Mouse (Mus musculus): Measurements from ENCODE around the gene Cd151.

Gene Cd151

DNA sequence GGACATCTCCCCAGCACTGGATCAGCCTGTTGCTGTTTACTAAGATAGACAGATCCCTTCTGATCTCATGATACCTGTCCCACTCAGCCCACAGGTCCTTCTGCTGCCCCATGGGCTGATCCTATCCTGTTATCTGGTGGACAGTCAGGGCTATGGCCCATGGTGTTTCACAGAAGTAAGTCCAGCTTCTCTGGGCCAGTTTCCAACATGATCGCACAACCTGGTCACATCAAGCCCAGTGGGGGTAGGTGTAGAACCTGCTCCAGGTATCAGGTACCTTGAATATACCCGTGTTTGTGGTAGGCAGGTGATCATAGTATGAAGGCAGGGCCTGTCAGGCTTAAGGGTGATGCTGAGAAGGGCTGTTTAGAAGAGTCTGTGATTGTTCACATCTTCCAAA lies 28.2 kb downstream of the Cd151 start:
- DNase-seq (ENCODE audit: low spot score): no peak

DNA sequence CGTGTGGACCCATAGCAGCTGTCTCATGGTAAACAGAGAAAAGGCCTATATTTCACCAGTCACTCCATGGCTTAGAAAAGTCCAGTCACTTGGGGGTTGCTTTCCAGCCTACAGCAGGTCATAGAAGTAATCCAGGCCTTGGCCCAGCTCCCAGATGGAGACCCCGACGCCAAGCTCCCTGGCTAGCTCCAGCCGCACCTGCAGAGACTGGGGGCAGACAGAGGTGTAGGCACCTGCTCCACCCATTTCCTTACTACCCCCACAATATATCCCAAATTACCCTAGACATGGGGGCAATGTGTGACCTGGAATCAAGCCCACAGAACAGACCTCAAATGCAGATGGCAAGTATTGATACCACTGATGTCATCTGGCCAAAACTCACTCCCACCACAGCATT lies 28.7 kb downstream of the Cd151 start:
- DNase-seq (ENCODE audit: low spot score): no peak

DNA sequence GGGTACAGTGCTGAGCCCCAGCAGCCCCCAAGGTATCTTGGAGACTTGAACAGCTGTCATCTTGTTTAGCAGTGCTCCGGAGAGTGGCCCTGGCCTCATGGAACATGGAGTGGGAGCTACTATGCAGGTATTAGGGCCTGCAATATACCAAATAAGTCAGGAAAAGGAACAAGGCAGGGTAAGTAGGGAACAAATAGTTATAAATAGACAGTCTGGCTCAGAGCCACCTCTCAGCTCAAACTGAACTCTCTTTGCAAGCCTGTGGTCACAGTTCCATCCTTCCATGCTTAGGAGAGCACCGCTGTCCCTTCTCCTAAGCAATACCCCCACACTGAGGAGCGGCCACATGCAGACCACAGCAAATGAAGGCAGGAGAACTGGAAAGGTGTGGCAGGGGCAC lies 30.4 kb downstream of the Cd151 start:
- DNase-seq (ENCODE audit: low spot score): no peak

DNA sequence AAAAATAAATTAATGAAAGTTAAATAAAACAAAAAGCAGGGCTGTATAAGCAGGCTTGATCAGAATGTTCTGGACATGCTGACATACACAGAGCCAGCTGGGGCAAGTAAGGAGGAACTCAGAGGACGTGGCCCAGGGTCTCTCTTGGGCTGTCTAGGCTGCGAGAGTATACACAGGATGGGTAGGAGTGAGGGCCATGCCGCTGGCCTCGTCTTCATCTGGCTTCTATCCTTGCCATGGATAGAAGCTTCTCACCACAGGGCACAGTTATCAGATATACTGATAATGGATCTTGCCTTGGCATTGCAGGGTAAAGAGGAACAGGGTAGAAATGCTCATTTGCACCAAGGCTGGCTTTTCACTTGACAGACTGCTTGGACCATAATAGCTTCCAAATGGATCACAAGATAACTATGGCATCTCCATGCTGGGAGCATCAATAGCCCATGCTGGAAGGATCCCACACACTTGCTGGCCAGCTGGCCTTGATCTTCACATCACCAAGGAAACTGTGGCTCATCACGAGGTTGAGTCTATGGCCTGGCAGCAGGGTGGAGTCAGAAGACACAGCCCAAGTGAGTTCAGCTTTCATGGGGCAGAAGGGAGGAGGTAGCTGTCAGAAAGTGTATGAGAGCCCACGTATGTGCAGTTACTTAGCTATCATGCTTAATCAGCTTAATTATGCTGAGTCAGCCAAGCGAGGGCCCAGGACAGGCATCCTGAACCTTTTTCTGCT lies 34.8 kb downstream of the Cd151 start:
- DNase-seq (ENCODE audit: low spot score): no peak

DNA sequence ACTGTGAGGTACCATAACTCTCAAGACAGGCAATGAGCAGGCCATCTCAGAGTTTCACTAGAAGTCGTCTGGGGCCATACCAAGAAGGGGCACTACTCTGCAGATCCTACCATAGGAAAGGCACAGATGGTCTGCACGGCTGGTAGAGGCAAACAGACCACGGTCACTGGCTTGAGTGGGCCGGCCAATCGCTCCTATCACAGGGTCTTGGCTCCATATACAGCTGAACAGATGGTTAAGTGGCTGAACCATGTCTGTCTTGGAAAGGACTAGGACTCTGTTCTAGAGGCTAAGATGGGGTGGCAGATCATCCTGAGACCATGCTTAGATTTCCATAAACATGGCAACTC lies 35.3 kb downstream of the Cd151 start:
- no peak for DNase-seq (ENCODE audit: low spot score)

DNA sequence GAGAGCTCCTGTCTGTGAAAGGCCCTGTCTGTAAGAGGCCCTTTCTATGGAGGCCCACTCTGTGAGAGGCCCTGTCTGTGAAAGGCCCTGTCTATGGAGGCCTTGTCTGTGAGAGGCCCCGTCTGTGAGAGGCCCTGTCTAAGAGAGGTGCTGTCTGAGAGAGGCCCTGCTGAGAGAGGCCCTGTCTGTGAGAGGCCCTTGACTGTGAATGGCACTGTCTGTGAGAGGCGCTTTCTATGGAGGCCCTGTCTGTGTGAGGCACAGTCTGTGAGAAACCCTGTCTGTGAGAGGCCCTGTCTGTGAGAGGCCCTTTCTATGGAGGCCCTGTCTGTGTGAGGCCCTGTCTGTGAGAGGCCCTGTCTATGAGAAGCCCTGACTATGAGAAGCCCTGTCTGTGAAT lies 39.1 kb downstream of the Cd151 start:
- DNase-seq (ENCODE audit: low spot score): no peak

DNA sequence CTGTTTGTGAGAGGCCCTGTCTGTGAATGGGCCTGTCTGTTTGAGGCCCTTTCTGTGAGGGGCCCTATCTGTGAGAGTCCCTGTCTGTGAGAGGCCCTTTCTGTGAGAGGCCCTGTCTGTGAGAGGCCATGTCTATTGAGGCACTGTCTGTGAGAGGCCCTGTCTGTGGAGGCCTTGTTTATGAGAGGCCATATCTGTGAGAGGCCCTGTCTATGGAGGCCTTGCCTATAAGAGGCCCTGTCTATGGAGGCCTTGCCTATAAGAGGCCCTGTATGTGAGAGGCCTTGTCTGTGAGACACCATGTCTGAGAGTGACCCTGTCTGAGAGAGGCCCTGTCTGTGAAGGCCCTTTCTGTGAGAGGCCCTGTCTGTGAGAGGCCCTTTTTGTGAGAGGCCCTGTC lies 41.0 kb downstream of the Cd151 start:
- no peak for DNase-seq (ENCODE audit: low spot score)

DNA sequence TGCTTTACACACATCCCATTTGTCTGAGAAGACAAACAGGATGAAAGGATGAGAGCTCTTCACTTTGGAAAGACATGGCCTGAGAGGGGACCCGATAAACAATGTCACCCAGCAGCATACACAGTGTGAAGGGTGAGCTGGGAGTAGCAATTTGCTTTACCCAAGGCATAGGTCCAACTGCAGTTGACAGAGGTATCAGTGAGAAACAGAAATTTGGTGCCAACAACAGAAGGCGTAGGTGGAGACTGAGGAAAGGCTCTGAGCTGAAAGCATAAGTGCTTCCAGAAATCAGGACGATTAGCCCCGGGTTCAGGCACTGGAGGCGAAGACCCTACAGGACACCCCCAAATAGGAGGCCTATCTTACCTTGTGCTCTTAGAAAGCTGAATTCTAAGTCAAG lies 43.0 kb downstream of the Cd151 start:
- DNase-seq (ENCODE audit: low spot score): no peak

DNA sequence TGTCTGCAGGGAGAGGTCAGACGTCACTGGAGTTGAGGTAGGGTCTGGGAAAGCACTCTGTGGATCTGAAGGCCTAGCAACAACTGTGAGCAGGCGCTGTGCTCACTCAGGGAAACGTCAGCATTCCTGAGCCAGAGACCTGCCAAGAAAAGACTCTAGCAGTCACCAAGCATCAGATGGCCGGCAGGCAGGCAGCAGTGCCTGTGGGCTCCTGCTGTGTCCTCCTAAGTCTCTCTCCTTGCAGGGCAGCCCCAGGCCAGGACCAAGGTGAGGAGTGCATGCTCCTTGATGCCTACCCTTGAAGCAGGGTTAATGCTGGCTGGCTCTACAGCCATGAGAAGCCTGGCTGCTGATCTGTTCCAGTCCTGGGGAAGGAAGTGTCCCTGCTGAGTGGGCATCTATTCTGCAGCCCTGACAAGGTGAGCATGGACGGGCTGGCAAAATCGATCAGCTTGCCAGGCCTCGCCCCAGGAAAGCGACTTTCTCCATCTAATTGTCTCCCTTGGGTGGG lies 43.5 kb downstream of the Cd151 start:
- no peak for DNase-seq (ENCODE audit: low spot score)

DNA sequence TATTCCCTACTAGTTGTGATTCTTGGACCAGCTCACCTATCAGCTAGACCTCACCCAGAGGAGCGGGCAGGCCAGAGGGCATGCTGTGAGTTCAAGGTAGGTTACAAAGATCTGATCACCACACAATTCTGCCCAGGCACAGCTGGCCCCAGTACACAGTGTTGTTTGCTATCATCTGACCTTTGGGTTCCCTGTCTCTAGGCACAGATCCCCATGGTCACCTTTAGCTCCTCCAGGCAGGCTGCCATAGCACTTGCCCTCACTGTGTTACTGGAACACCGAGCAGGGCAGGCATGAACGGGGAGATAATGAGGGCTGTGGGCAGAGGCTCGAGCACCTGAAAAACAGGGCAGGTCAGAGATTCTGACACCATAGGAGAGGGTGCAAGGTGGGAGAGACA lies 50.4 kb downstream of the Cd151 start:
- no peak for DNase-seq (ENCODE audit: low spot score)

DNA sequence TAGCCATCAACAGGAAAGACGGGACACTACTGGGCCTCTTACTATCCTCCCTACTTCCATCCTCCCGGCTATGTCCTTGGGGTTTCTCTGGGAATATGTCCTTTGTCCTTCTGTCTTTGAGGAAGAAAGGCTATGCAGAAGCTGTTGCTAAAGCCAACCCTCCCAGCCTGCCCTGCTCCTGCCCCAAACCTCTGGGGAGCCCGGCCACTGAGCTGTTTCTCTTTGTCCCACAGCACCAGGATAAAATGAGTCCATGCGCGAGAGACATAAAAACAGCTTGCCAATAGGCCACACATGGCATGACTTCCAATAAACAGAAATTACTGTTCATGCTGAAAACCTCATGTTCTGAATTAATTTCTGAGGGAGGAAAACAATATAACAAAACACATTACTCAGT lies 51.1 kb downstream of the Cd151 start:
- no peak for DNase-seq (ENCODE audit: low spot score)

DNA sequence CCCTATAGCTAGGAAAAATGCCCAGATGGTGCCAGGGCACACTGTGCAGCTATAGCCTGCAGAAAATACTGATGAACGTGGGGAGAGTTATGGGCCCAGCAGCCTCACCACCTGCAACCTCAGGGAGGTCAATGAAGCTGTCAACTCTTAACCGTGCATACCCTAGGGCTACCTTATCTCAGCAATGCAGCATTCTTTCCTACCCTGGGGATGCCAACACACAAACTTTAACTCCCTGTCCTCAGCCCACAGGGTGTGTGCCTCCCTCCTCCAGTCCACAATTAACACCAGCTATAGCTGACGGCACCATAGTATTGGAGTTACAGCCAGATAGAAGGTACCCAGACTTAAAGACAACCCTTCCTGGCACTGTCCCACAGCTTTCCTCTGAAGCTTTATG lies 51.7 kb downstream of the Cd151 start:
- no peak for DNase-seq (ENCODE audit: low spot score)

DNA sequence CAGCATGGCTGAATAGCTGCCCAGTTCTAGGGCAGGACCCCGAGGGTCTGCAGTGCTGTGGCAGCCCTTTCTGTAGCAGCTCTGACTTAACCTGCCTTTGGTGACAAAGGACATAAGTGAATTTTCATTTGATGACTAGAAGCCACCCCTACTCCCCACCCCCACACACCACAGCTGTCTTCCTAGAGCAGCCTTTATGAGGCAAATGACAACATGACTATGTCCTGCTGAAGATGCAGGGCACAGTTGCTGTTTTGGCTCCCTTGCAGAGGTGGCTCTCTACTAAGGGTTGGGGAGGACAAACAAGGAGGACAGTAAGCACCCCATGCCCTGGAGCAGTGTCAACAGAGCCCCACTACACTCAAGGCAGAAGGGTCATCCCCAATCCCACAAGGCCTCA lies 52.6 kb downstream of the Cd151 start:
- DNase-seq (ENCODE audit: low spot score): no peak
